Mouse (Mus musculus) gastrocnemius, postnatal 10 days (tissue): ENCODE measurements around the gene Qrfpr. TPM values are rescaled to one million over a fixed set of nuclear protein-coding genes. Genes with fewer than 3 reads are reported as not detected.

ENCODE experiments used
- DNase-seq: peaks from one replicate; pipeline ENCODE4 v3.0.0; 2021; ENCODE audit warnings: mixed read lengths
- total RNA-seq, 2 experiments: library from RNA; stranded (reverse); gene quantifications; 2 replicates each; pipeline ENCODE4 v1.2.3; 2021

Qrfpr gene
- total RNA-seq, 2 experiments from 2014 or later = not detected

- no peak for DNase-seq
Observed at GRCm38 (mm10) chr3:36150537-36150933, 71.6 kb downstream of the Qrfpr start.

GRCm38 (mm10) chr3:36138996-36139395, 83.1 kb downstream of the Qrfpr start:
- no peak for DNase-seq

- no peak for DNase-seq
Observed at GRCm38 (mm10) chr3:36138171-36138660, 83.9 kb downstream of the Qrfpr start.

DNA sequence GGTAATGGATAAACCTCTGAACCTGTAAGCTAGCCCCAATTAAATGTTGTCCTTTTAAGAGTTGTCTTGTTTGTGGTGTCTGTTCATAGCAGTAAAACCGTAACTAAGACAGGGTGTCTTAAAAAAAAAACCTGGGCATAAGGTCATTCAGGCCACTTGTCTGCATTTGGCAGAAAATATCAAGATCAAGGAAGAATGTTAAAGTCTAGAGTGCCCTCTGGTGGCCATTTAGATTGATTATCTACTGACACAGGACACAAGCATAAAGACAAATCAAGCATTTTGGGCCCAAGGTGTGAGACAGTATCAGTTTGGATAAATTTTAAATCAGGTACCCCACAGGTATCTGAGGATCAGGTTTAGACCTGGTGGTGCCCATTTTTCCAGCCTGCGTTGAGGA, 84.6 kb downstream of the Qrfpr start:
- no peak for DNase-seq

- no peak for DNase-seq
Observed at GRCm38 (mm10) chr3:36136152-36136551, 86.0 kb downstream of the Qrfpr start.

Other genes starting within 250 kb of the Qrfpr start
- gene Mccc1, start 221.6 kb downstream of the Qrfpr start, total RNA-seq = 10 to 100 TPM; 22.3 to 26.1 TPM
- not detected for gene Ccdc144b, start 168.8 kb downstream of the Qrfpr start, total RNA-seq
- 10 to 100 TPM; 22.8 to 26.1 TPM for gene Acad9, start 156.3 kb downstream of the Qrfpr start, total RNA-seq
- gene D3Ertd254e, start 71.3 kb downstream of the Qrfpr start, total RNA-seq = 1 to 10 TPM; 3.6 to 4.6 TPM